Mouse (Mus musculus) neural tube, embryonic 13.5 days (tissue): ENCODE results near the gene Arhgap10. TPM values are rescaled to one million over a fixed set of nuclear protein-coding genes. Genes with fewer than 3 reads are reported as not detected.

ENCODE experiments used
- ATAC-seq: fragments of 200-750 bp; cut with Nextera tagmentation; 2 replicates; pipeline ENCODE4 v1.8.0; 2017; ENCODE audit warnings: low read depth, mild to moderate bottlenecking, moderate TSS enrichment, moderate library complexity
- H3K27ac ChIP-seq: fragments of 300-500 bp; sonication (generic); replicated peaks from 2 replicates; pipeline ENCODE4 v1.5.1; 2015; ENCODE audit warnings: moderate library complexity, mild to moderate bottlenecking, inconsistent platforms
- H3K27me3 ChIP-seq: fragments of 300-500 bp; sonication (generic); 2 replicates; pipeline ENCODE4 v1.6.1; 2015; ENCODE audit warnings: mild to moderate bottlenecking, inconsistent platforms
- H3K36me3 ChIP-seq: fragments of 300-500 bp; sonication (generic); 2 replicates; pipeline ENCODE4 v1.6.1; 2015; ENCODE audit warnings: mild to moderate bottlenecking, inconsistent platforms
- H3K4me1 ChIP-seq: fragments of 300-500 bp; sonication (generic); replicated peaks from 2 replicates; pipeline ENCODE4 v1.6.1; 2015; ENCODE audit warnings: inconsistent platforms
- H3K4me2 ChIP-seq: fragments of 300-500 bp; sonication (generic); 2 replicates; pipeline ENCODE4 v1.6.1; 2015; ENCODE audit warnings: inconsistent platforms, mild to moderate bottlenecking, moderate library complexity
- H3K4me3 ChIP-seq: fragments of 300-500 bp; sonication (generic); 2 replicates; pipeline ENCODE4 v1.5.1; 2015; ENCODE audit warnings: mild to moderate bottlenecking, inconsistent platforms
- H3K9ac ChIP-seq: fragments of 300-500 bp; sonication (generic); 2 replicates; pipeline ENCODE4 v1.6.1; 2015; ENCODE audit warnings: moderate library complexity, mild to moderate bottlenecking, inconsistent platforms
- H3K9me3 ChIP-seq: fragments of 300-500 bp; sonication (generic); 2 replicates; pipeline ENCODE4 v1.6.1; 2016; ENCODE audit warnings: inconsistent platforms
- WGBS: fragments of 180-500 bp; shearing (Covaris S2); methylation state at CpG from one replicate; pipeline ENCODE4 v1.1.7; 2015; 5-methylcytosine and 5-hydroxymethylcytosine counted together
- polyA plus RNA-seq: library from polyadenylated mRNA; unstranded; fragments of >200 nt; fragmentation: Nextera tagmentation; extraction: Ambion mirVana; gene quantifications from 2 replicates; pipeline ENCODE4 v1.2.1, GENCODE M21; 2015

The Arhgap10 gene
- polyA plus RNA-seq, 1 experiment from 2014 or later: 7.0 TPM

DNA sequence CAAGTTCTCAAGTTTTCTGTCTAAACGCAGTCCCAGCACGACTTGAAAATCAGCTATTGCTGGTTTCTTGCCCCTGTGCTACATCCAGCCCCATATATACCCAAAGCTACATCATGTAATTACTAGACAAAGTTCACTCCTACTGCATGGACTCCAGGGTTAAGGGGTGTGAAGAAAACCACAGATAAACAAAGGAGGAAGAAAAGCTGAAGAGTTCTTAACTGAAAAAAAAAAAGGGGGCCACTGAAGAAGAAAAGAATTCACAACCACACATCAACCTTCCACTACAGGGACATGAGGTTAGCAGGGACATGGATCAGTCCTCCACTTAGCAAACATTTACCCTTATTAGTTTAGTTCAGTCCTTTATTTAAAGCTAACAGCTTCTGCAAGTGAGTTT is 141.8 kb downstream of the Arhgap10 start:
- Histone ChIP-seq H3K4me1 (peaks cover 16% of the 10 kb centered on the region), H3K27me3 (no peaks in the 10 kb centered on the region), H3K9me3 (no peaks in the 10 kb centered on the region), H3K9ac (no peak overlapping the region), H3K27ac (no peak overlapping the region), H3K36me3 (no peaks in the 10 kb centered on the region), H3K4me3 (no peak overlapping the region), H3K4me2 (no peak overlapping the region)
- 99% methylated on average over 2 of the region's 2 CpGs for WGBS
- ATAC-seq: no peak

- ATAC-seq: no peak
- H3K36me3 ChIP-seq: no peaks in the 10 kb centered on the region
- H3K27me3 ChIP-seq: no peaks in the 10 kb centered on the region
- no peak overlapping the region for H3K9ac ChIP-seq
- H3K4me2 ChIP-seq: no peak overlapping the region
- H3K9me3 ChIP-seq: no peaks in the 10 kb centered on the region
- WGBS: 94% methylated on average over 6 of the region's 6 CpGs
- peaks cover 16% of the 10 kb centered on the region for H3K4me1 ChIP-seq
- H3K27ac ChIP-seq: no peak overlapping the region
- H3K4me3 ChIP-seq: no peak overlapping the region
Observed at GRCm38 (mm10) chr8:77371006-77371405, 146.7 kb downstream of the Arhgap10 start.

DNA sequence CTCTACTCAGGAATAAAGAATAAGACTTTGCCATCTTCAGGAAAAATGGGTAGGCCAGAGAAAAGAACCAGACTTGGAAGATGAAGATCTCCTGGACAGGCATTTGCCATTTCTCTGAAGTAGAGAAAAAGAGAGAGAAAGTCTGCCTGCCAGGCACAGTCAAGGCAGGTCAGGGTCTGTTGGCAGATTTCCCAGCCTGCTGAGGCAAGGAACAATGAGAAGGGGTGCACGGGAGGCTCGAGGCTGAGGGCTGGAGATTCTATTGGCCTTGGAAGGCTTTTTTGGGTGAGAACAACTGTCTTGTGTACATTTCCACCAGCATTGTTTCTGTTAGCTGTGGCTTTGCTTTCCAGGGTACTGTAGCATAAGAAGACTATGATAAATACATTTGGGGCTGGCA is 147.4 kb downstream of the Arhgap10 start:
- WGBS: 23% methylated on average over 2 of the region's 2 CpGs
- Histone ChIP-seq H3K4me2 (no peak overlapping the region), H3K9me3 (no peaks in the 10 kb centered on the region), H3K4me1 (peaks cover 9% of the 10 kb centered on the region), H3K9ac (no peak overlapping the region), H3K27me3 (no peaks in the 10 kb centered on the region), H3K4me3 (no peak overlapping the region), H3K36me3 (no peaks in the 10 kb centered on the region), H3K27ac (no peak overlapping the region)
- peak; percentile 69; the same call in 1 of the 2 replicates for ATAC-seq

- no peak overlapping the region for H3K27ac ChIP-seq
Observed at GRCm38 (mm10) chr8:77369671-77370070, 148.1 kb downstream of the Arhgap10 start.

DNA sequence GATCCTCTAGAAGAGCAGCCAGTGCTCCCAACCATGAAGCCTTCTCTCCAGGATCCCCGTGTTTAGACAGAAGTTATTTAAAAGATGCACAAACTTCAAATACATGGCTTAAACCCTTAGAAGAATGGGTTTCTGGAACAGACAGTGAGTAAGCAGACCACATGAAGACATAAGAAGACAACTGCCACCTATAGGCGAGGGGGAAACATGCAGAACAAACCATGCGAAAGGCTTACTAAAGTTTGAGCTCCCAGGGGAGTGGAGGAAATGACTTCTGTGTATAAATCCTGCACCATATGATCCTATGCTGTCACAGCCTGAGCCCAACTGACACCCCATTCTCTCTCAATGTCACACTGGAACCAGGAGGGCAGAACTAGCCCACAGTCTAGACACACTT is 150.7 kb downstream of the Arhgap10 start:
- Histone ChIP-seq H3K36me3 (no peaks in the 10 kb centered on the region), H3K4me1 (peaks cover 8% of the 10 kb centered on the region), H3K27ac (no peak overlapping the region), H3K4me2 (no peak overlapping the region), H3K27me3 (no peaks in the 10 kb centered on the region), H3K4me3 (no peak overlapping the region), H3K9me3 (no peaks in the 10 kb centered on the region), H3K9ac (no peak overlapping the region)
- ATAC-seq: no peak
- 62% methylated on average over 3 of the region's 3 CpGs for WGBS

More at GRCm38 (mm10) chr8:77369671-77370070, 148.1 kb downstream of the Arhgap10 start:
- Histone ChIP-seq H3K27me3 (no peaks in the 10 kb centered on the region), H3K4me3 (no peak overlapping the region), H3K4me1 (peaks cover 8% of the 10 kb centered on the region), H3K36me3 (no peaks in the 10 kb centered on the region), H3K9ac (no peak overlapping the region), H3K9me3 (no peaks in the 10 kb centered on the region), H3K4me2 (no peak overlapping the region)
- 84% methylated on average over 7 of the region's 7 CpGs for WGBS
- ATAC-seq: no peak

- Histone ChIP-seq H3K4me3 (no peak overlapping the region), H3K27ac (no peak overlapping the region), H3K36me3 (no peaks in the 10 kb centered on the region), H3K4me1 (peaks cover 8% of the 10 kb centered on the region), H3K9me3 (no peaks in the 10 kb centered on the region), H3K27me3 (no peaks in the 10 kb centered on the region), H3K4me2 (no peak overlapping the region), H3K9ac (no peak overlapping the region)
- 87% methylated on average over 4 of the region's 4 CpGs for WGBS
- no peak for ATAC-seq
Observed at GRCm38 (mm10) chr8:77366446-77366845, 151.3 kb downstream of the Arhgap10 start.

DNA sequence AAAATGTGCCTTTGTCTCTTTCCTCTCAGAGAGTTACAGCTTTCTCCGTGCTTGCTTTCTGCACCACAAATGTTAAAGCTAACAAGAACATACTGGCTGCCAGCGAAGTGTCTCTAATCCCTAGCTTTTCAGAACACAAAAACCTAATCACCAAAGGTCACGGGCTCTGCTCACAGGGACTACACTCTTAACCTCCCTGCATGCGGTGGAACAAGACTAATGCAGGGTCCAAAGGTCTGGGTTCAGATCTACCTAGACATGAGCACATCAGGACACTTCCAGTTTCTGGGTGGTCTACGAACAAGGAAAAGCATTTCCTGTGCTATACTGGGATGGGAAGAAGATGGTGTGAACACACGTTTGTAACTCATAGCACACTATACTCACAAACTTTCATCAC is 151.8 kb downstream of the Arhgap10 start:
- WGBS: 81% methylated on average over 6 of the region's 6 CpGs
- no peak overlapping the region for H3K27ac ChIP-seq
- no peak overlapping the region for H3K9ac ChIP-seq
- H3K4me2 ChIP-seq: no peak overlapping the region
- H3K4me3 ChIP-seq: no peak overlapping the region
- no peaks in the 10 kb centered on the region for H3K9me3 ChIP-seq
- no peaks in the 10 kb centered on the region for H3K27me3 ChIP-seq
- peaks cover 8% of the 10 kb centered on the region for H3K4me1 ChIP-seq
- H3K36me3 ChIP-seq: no peaks in the 10 kb centered on the region
- ATAC-seq: no peak

- Histone ChIP-seq H3K36me3 (no peaks in the 10 kb centered on the region), H3K9me3 (no peaks in the 10 kb centered on the region), H3K4me2 (no peak overlapping the region), H3K4me3 (no peak overlapping the region), H3K27ac (no peak overlapping the region), H3K9ac (no peak overlapping the region), H3K4me1 (no peaks in the 10 kb centered on the region), H3K27me3 (no peaks in the 10 kb centered on the region)
- WGBS: 95% methylated on average over 11 of the region's 11 CpGs
- ATAC-seq: no peak
Observed at GRCm38 (mm10) chr8:77364472-77364871, 153.3 kb downstream of the Arhgap10 start.

DNA sequence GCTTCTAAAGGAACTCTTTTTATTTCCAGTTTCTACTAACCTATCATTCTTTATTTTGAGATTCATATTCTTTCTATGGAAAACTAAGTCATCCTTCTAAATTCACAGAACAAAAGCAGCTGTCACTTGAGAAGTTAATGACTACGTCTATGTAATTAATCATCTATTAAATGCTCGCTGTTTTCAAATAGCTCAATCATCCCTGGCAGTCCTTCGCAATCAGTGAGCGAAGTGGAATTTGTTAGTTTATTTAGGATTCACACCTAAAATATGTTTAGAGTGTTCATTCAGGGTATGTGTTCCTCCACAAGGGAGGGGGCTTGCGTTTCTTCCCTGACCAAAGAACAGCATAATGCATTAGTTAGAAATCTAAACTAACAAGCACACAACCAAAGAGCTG is 156.9 kb downstream of the Arhgap10 start:
- H3K9ac ChIP-seq: no peak overlapping the region
- H3K4me1 ChIP-seq: no peaks in the 10 kb centered on the region
- WGBS: 57% methylated on average over 5 of the region's 5 CpGs
- no peak overlapping the region for H3K27ac ChIP-seq
- H3K4me3 ChIP-seq: no peak overlapping the region
- H3K9me3 ChIP-seq: no peaks in the 10 kb centered on the region
- no peaks in the 10 kb centered on the region for H3K27me3 ChIP-seq
- ATAC-seq: no peak
- H3K4me2 ChIP-seq: no peak overlapping the region
- H3K36me3 ChIP-seq: no peaks in the 10 kb centered on the region

GRCm38 (mm10) chr8:77360423-77360822 is 157.3 kb downstream of the Arhgap10 start:
- Histone ChIP-seq H3K27me3 (no peaks in the 10 kb centered on the region), H3K4me3 (no peak overlapping the region), H3K27ac (no peak overlapping the region), H3K9me3 (no peaks in the 10 kb centered on the region), H3K36me3 (no peaks in the 10 kb centered on the region), H3K4me1 (no peaks in the 10 kb centered on the region), H3K9ac (no peak overlapping the region), H3K4me2 (no peak overlapping the region)
- ATAC-seq: no peak
- 87% methylated on average over 5 of the region's 5 CpGs for WGBS

DNA sequence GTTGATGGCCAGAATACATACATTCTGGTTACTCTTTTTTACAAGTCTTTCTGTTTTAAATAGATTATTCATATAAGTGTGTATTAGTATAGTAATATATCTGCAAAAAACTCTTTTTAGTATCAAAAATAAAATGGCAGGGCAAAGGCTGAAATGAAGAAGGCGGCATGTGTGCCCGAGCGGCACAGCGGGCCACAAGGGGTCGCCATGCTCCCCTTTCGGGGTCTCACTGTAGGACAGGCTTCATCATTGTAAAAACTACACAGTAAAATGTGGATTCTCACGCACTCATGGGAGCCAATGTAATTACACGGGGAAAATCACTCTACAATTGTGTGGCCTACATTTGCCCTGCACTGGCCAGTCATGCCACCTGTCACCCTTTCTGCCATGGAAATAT is 160.6 kb downstream of the Arhgap10 start:
- Histone ChIP-seq H3K27me3 (no peaks in the 10 kb centered on the region), H3K4me3 (no peak overlapping the region), H3K9me3 (no peaks in the 10 kb centered on the region), H3K36me3 (no peaks in the 10 kb centered on the region), H3K9ac (no peak overlapping the region), H3K4me2 (no peak overlapping the region), H3K4me1 (peaks cover 7% of the 10 kb centered on the region; the same call in 1 of the 2 replicates), H3K27ac (no peak overlapping the region)
- ATAC-seq: no peak
- WGBS: 73% methylated on average over 8 of the region's 8 CpGs

- 88% methylated on average over 5 of the region's 5 CpGs for WGBS
- Histone ChIP-seq H3K9ac (no peak overlapping the region), H3K27ac (no peak overlapping the region), H3K9me3 (no peaks in the 10 kb centered on the region), H3K4me2 (no peak overlapping the region), H3K27me3 (no peaks in the 10 kb centered on the region), H3K4me1 (peaks cover 7% of the 10 kb centered on the region; the same call in 1 of the 2 replicates), H3K4me3 (no peak overlapping the region), H3K36me3 (no peaks in the 10 kb centered on the region)
- no peak for ATAC-seq
Observed at GRCm38 (mm10) chr8:77355344-77355743, 162.4 kb downstream of the Arhgap10 start.

DNA sequence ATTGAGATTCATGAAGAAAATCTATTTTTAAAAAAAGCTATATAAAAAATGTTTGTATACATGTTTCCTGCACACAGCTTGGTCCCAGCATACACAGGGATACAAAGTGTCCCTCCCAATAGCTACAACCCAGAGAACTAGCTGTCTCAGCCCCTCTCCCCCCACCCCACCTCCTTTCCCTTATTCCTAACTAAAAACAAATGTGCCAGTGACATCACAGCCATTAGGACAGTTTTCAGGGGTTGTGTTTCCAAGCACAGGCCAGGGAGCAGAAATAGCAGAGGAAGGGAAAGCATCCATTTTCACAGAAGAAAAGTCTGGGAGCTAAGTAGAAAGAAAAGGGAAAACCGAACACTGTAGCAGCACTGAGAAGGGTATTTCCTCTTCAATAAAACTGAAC is 163.6 kb downstream of the Arhgap10 start:
- Histone ChIP-seq H3K9me3 (no peaks in the 10 kb centered on the region), H3K4me3 (no peak overlapping the region), H3K27ac (no peak overlapping the region), H3K4me2 (no peak overlapping the region), H3K36me3 (no peaks in the 10 kb centered on the region), H3K9ac (no peak overlapping the region), H3K4me1 (peaks cover 7% of the 10 kb centered on the region), H3K27me3 (no peaks in the 10 kb centered on the region)
- no peak for ATAC-seq
- 82% methylated on average over 1 of the region's 1 CpGs for WGBS
